Mouse (Mus musculus): ENCODE results near the gene Smok2a. TPM values are rescaled to one million over a fixed set of nuclear protein-coding genes. Genes with fewer than 3 reads are reported as not detected.
"Not testable (repeated sequence)": the region's sequence is repeated elsewhere in the genome, so short reads cannot be mapped to it uniquely, and the experiment has no call there.

Gene Smok2a
- polyA plus RNA-seq, 1 experiment = not detected

- H3K27ac ChIP-seq (ENCODE audit: insufficient read depth, low read depth, low read length); H3K4me3 ChIP-seq (ENCODE audit: insufficient read depth, low read length): not testable (repeated sequence)
These were observed 19.4 kb upstream of the Smok2a start for GRCm38 (mm10) chr17:13201551-13201950.

DNA sequence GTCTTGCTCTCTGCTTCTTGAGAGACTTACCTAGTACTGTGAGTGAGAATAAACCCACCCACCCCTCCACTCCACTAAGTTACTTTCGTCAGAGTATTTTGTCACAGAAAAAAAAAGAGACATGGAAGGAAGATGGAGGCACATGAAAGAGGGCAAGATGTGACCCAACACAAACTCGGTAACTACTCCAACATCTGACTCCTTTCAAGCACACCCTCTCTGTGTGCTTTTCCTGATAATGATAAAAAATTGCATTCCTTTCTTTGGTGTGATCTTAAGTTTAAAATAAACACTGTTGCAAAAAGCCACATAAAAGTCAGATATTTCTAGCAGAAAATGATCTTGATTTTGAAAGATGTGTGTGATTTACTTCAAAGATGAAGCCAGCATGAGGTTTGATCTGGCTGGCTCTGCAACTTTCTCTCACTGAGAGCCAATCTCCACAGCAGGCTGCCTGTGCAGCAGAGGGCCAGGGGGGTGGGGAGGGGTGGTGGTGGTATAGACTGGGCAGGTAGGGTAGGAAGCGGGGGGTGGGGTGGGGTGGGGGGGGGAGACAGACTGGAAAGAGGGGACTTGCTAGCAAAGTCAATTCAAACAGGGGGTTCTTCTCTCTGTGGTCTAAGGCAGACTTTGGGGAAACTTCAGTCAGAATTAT is 18.4 kb upstream of the Smok2a start:
- not testable (repeated sequence) for H3K4me3 ChIP-seq (ENCODE audit: insufficient read depth, low read length); H3K27ac ChIP-seq (ENCODE audit: insufficient read depth, low read depth, low read length); H3K4me1 ChIP-seq (ENCODE audit: control insufficient read depth, insufficient read depth, low read length)

More at GRCm38 (mm10) chr17:13201551-13201950, 19.4 kb upstream of the Smok2a start:
- not testable (repeated sequence) for H3K4me1 ChIP-seq (ENCODE audit: control insufficient read depth, insufficient read depth, low read length)

DNA sequence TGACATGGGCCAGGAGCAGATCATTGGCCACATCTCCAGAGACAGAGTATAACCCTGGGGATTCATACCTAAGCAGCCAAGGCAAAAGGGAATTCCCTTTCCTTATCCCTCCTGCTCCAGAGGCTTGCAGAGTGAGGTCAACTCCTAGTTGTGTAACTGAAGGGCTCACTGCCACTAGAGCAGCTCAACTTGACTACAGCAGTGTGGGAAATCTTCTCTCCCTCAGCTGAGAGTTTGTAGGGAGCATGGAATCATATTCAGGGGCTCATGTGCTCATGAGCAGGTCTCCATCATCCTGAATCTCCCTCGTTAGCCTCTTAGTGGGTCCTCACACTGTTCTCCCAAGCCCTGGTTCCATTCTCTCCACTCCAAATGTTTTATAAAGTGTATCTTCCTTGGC is 15.7 kb upstream of the Smok2a start:
- H3K27ac ChIP-seq (ENCODE audit: insufficient read depth, low read depth, low read length); H3K4me3 ChIP-seq (ENCODE audit: insufficient read depth, low read length); H3K4me1 ChIP-seq (ENCODE audit: control insufficient read depth, insufficient read depth, low read length): not testable (repeated sequence)

DNA sequence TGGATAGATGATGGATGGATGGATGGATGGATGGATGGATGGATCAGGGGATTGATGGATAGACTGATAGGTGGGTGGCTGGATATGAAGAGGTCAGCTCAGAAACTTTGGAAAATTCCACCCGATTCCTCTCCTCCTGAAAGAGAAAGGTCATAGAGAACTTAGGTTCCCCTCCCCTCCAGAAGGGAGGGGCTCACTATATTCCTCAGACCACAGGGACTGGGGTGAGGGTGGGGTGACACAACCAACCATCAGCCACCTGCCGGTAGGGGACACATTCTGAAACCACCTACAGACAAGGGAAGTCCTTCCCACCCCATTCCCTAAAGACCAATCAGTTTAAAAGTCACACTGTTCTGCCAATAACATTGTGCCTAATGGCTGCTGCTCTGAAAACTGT is 14.5 kb upstream of the Smok2a start:
- Histone ChIP-seq H3K4me1 (ENCODE audit: control insufficient read depth, insufficient read depth, low read length) (no peaks in the 10 kb centered on the region), H3K4me3 (ENCODE audit: insufficient read depth, low read length) (no peak overlapping the region), H3K27ac (ENCODE audit: insufficient read depth, low read depth, low read length) (no peak overlapping the region)
- no peak for TF ChIP-seq CTCF (IDR thresholded peaks at IDR 0.05; ENCODE audit: low read depth, low read length)
- no peak for TF ChIP-seq POLR2A (IDR thresholded peaks at IDR 0.05; ENCODE audit: borderline replicate concordance, low read depth, low read length)

- H3K27ac ChIP-seq (ENCODE audit: insufficient read depth, low read depth, low read length); H3K4me1 ChIP-seq (ENCODE audit: control insufficient read depth, insufficient read depth, low read length); H3K4me3 ChIP-seq (ENCODE audit: insufficient read depth, low read length): not testable (repeated sequence)
These were observed 12.5 kb upstream of the Smok2a start for GRCm38 (mm10) chr17:13208460-13208859.

GRCm38 (mm10) chr17:13212136-13212850 is 8.7 kb upstream of the Smok2a start:
- H3K27ac ChIP-seq (ENCODE audit: insufficient read depth, low read depth, low read length) = no peak overlapping the region
- H3K4me1 ChIP-seq (ENCODE audit: control insufficient read depth, insufficient read depth, low read length) = no peaks in the 10 kb centered on the region
- no peak overlapping the region for H3K4me3 ChIP-seq (ENCODE audit: insufficient read depth, low read length)
- TF ChIP-seq CTCF (IDR thresholded peaks at IDR 0.05; ENCODE audit: low read depth, low read length) (no peak), POLR2A (IDR thresholded peaks at IDR 0.05; ENCODE audit: borderline replicate concordance, low read depth, low read length) (no peak)

GRCm38 (mm10) chr17:13214169-13214568 is 6.8 kb upstream of the Smok2a start:
- peak; percentile 37 for TF ChIP-seq CTCF (IDR thresholded peaks at IDR 0.05; ENCODE audit: low read depth, low read length)
- no peak for TF ChIP-seq POLR2A (IDR thresholded peaks at IDR 0.05; ENCODE audit: borderline replicate concordance, low read depth, low read length)

GRCm38 (mm10) chr17:13215595-13215994 is 5.4 kb upstream of the Smok2a start:
- TF ChIP-seq CTCF (IDR thresholded peaks at IDR 0.05; ENCODE audit: low read depth, low read length) (no peak), POLR2A (IDR thresholded peaks at IDR 0.05; ENCODE audit: borderline replicate concordance, low read depth, low read length) (no peak)
- Histone ChIP-seq H3K4me3 (ENCODE audit: insufficient read depth, low read length) (no peak overlapping the region), H3K27ac (ENCODE audit: insufficient read depth, low read depth, low read length) (no peak overlapping the region), H3K4me1 (ENCODE audit: control insufficient read depth, insufficient read depth, low read length) (no peaks in the 10 kb centered on the region)

More at GRCm38 (mm10) chr17:13214169-13214568, 6.8 kb upstream of the Smok2a start:
- H3K4me1 ChIP-seq (ENCODE audit: control insufficient read depth, insufficient read depth, low read length) = no peaks in the 10 kb centered on the region
- no peak overlapping the region for H3K27ac ChIP-seq (ENCODE audit: insufficient read depth, low read depth, low read length)
- no peak overlapping the region for H3K4me3 ChIP-seq (ENCODE audit: insufficient read depth, low read length)

GRCm38 (mm10) chr17:13221921-13222320 is 933 bp downstream of the Smok2a start:
- not testable (repeated sequence) for H3K4me3 ChIP-seq (ENCODE audit: insufficient read depth, low read length); H3K27ac ChIP-seq (ENCODE audit: insufficient read depth, low read depth, low read length); H3K4me1 ChIP-seq (ENCODE audit: control insufficient read depth, insufficient read depth, low read length)

- H3K4me3 ChIP-seq (ENCODE audit: insufficient read depth, low read length); H3K27ac ChIP-seq (ENCODE audit: insufficient read depth, low read depth, low read length); H3K4me1 ChIP-seq (ENCODE audit: control insufficient read depth, insufficient read depth, low read length): not testable (repeated sequence)
These were observed 9.0 kb downstream of the Smok2a start, which contains the start of gene Smok2b for GRCm38 (mm10) chr17:13229957-13230356. Smok2b (plus strand) TSS chr17:13230257.

DNA sequence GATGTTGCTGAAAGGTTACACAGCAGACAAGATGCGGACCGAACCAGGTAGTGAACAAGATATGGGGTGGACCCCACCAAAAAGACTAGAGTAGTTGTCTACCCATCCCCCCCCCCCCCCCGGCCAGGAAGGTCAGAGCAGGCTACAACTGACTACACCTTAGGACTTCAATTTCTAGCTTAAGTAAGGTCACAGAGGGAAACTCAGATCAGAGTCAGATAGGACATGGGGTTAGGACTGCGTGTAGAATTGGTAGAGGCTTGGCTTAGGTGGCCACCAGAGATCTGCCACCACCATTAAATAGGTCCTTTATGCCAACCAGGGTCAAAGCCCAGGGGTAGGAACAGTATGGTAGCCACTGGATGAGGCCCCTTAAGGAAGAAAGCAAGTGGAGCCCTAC is 18.5 kb downstream of the Smok2a start:
- not testable (repeated sequence) for H3K27ac ChIP-seq (ENCODE audit: insufficient read depth, low read depth, low read length); H3K4me1 ChIP-seq (ENCODE audit: control insufficient read depth, insufficient read depth, low read length); H3K4me3 ChIP-seq (ENCODE audit: insufficient read depth, low read length)

DNA sequence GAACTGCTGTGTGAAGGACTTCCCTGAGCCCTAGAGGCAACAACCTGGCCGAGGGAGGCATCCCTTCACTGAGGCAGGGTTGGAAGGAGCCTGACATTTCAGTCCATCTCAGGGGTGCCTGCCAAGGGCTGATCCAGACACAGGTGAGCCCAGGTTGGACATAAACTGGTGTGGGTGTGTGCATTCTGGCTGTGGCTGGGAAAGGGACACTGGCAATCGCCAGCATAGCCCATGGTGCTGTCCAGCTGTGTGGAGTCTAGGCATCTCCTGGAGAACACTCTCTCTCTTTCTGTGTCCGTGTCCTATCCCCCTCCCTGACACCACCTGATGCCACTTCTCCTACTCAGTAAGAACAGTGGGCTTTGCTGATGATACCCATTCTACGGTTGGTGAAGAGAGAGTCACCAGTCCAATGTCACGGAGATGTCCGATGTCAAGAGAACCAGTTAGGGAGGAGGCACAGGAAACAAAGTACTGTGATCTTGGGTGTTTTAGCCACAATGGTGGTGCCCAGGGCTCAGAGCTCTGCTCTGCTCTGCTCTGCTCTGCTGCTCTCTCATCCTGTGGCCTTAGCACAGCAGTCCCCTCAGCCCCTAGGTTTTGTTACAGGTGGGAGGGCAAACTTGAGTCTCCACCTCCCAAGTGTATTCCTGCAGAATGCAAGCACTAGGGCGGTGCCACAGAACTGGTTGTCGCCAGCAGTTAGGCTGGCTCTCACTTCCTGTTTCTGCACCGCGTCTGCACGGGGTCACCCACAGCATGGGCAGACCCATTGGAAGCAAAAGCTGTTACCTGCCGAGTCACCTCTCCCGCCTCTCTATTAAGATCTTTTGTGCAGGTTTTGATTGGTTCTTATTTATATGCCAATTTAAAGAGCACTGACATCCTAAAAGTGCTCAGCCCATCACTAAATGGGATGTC is 20.1 kb downstream of the Smok2a start:
- H3K27ac ChIP-seq (ENCODE audit: insufficient read depth, low read depth, low read length); H3K4me3 ChIP-seq (ENCODE audit: insufficient read depth, low read length); H3K4me1 ChIP-seq (ENCODE audit: control insufficient read depth, insufficient read depth, low read length): not testable (repeated sequence)

- not testable (repeated sequence) for H3K27ac ChIP-seq (ENCODE audit: insufficient read depth, low read depth, low read length); H3K4me3 ChIP-seq (ENCODE audit: insufficient read depth, low read length); H3K4me1 ChIP-seq (ENCODE audit: control insufficient read depth, insufficient read depth, low read length)
These were observed 33.8 kb downstream of the Smok2a start for GRCm38 (mm10) chr17:13254786-13255185.
